Mouse (Mus musculus) myocyte (in vitro differentiated cells): ENCODE data around the gene Klhdc4.

Experiments
- E2F4 ChIP-seq: IDR thresholded peaks from one replicate; pipeline ENCODE4 v1.6.1; 2011; ENCODE audit warnings: mild to moderate bottlenecking, control low read depth, moderate library complexity; ENCODE audit not compliant: insufficient read depth
- POLR2A ChIP-seq: IDR thresholded peaks from one replicate; pipeline ENCODE4 v1.6.1; 2011; ENCODE audit warnings: low read depth, mild to moderate bottlenecking, control low read depth, moderate library complexity; ENCODE audit not compliant: insufficient read length
- POLR2AphosphoS2 ChIP-seq: IDR thresholded peaks from one replicate; pipeline ENCODE4 v1.6.1; 2011; ENCODE audit warnings: low read depth, control low read depth; ENCODE audit not compliant: insufficient read length
- SRF ChIP-seq: IDR thresholded peaks from one replicate; pipeline ENCODE4 v1.6.1; 2011; ENCODE audit warnings: low read depth; ENCODE audit not compliant: control insufficient read depth, insufficient read length
- USF1 ChIP-seq: IDR thresholded peaks from one replicate; pipeline ENCODE4 v1.6.1; 2011; ENCODE audit warnings: low read depth, mild to moderate bottlenecking, control low read depth, moderate library complexity

DNA sequence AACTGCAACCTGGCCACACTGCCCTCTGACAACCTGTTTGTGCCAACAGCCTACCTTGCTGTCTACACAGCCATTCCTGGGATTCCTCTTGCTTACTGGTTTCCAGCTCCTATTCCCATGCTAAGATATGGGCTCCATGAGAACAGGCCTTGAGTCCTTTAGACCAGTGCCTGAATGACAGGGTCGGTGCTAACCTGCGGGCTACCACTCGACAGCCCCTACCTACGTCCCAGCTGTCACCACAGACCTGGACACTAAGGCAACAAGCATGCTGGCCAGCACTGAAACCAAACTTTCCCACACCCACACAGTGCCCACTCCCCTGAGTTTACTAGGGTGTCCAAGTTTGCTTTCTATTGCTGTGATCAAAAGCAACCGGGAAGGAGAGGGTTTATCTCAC is 1.6 kb downstream of the Klhdc4 start:
- TF ChIP-seq POLR2A (no peak), POLR2AphosphoS2 (no peak), USF1 (no peak), E2F4 (no peak), SRF (no peak)
